Mouse (Mus musculus): ENCODE results near the gene Ssty1. TPM values are rescaled to one million over a fixed set of nuclear protein-coding genes. Genes with fewer than 3 reads are reported as not detected.
"Not testable (repeated sequence)": the region's sequence is repeated elsewhere in the genome, so short reads cannot be mapped to it uniquely, and the experiment has no call there.

The Ssty1 gene
- polyA plus RNA-seq (2012): not detected in 2 replicates

DNA sequence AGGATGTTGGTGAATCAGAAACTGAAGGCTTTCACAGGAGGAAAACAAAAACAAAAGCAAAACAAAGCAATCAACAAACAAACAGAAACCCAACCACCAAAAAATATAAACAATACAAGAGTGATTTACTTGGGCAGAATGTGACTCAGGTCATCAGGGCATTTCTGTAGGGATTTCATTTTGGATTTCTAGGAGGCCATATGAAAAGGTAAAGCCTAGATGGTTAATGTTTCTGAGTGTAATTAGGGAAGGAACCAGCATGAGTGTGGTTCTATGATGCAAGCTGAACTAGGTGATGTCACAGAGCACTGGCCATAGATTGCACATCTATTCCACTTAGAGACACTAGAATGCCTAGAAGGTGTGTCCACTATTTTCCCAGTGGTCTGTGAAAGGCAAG is at the start of gene Ssty1:
TSS of gene Ssty1 (plus strand) at position 301 of the 400 bp plus-strand sequence.
- H3K4me1 ChIP-seq (ENCODE audit: control insufficient read depth); H3K36me3 ChIP-seq (ENCODE audit: control insufficient read depth); H3K9me3 ChIP-seq (ENCODE audit: control insufficient read depth, low read length); H3K27me3 ChIP-seq (ENCODE audit: control insufficient read depth); H3K4me3 ChIP-seq (replicated peaks): not testable (repeated sequence)

DNA sequence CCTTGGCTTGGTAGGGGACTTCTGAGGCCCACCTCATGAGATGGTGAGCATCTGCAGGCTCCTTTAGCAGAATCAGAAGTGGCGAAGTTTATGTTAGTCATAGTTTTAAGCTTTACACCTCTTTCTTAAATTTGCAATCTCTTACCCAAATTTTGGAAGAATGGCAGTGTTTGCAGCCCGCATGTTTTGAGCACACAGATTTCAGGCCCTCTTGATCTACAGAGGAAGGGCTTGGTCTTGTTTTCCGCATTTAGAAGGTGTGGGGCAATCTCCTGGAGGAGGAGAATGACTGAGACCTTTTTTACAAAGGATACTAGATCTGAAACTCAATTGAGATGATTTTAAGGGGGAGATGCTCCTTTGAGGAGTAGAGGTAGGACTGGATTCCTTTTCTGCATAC is 27.2 kb upstream of the Ssty1 start, which contains the start of gene Gm21764:
TSS of gene Gm21764 (minus strand) at position 101 of the 400 bp plus-strand sequence.
- not testable (repeated sequence) for H3K4me1 ChIP-seq (ENCODE audit: control insufficient read depth); H3K4me3 ChIP-seq (replicated peaks); H3K36me3 ChIP-seq (ENCODE audit: control insufficient read depth); H3K9me3 ChIP-seq (ENCODE audit: control insufficient read depth, low read length); H3K27me3 ChIP-seq (ENCODE audit: control insufficient read depth)

Other genes with a start within 250 kb of the Ssty1 start
- gene Gm21904, start 242.8 kb upstream of the Ssty1 start, polyA plus RNA-seq (2012): not detected in 2 replicates
- gene Gm20772, start 214.4 kb upstream of the Ssty1 start, polyA plus RNA-seq (2012): not detected in 2 replicates
- not detected in 2 replicates for gene Gm20831, start 214.4 kb upstream of the Ssty1 start, polyA plus RNA-seq (2012)
- gene Srsy, start 151.8 kb upstream of the Ssty1 start, polyA plus RNA-seq (2012): not detected in 2 replicates
- gene Gm21764, start 27.3 kb upstream of the Ssty1 start, polyA plus RNA-seq (2012): not detected in 2 replicates

All from erythroblast, embryonic 14.5 days (primary cell).